Mouse (Mus musculus) liver, adult 2 months (tissue): Measurements from ENCODE around the gene Gm20388. TPM values are rescaled to one million over a fixed set of nuclear protein-coding genes. Genes with fewer than 3 reads are reported as not detected.

Source experiments
- DNase-seq: peaks from one replicate; pipeline ENCODE4 v3.0.0-alpha.2; 2011; ENCODE audit warnings: low read depth, low spot score; ENCODE audit errors: extremely low read depth
- H3K27ac ChIP-seq: fragments of 200-500 bp; replicated peaks from 2 replicates; pipeline ENCODE4 v1.5.1; 2012; ENCODE audit warnings: low read depth, mild to moderate bottlenecking, control low read depth, inconsistent platforms, low read length; ENCODE audit not compliant: insufficient read depth
- H3K27me3 ChIP-seq: fragments of 200-500 bp; 2 replicates; pipeline ENCODE4 v1.6.1; 2012; ENCODE audit warnings: mild to moderate bottlenecking, moderate library complexity, low read length, inconsistent platforms; ENCODE audit not compliant: control insufficient read depth, insufficient read depth
- H3K36me3 ChIP-seq: fragments of 200-500 bp; 2 replicates; pipeline ENCODE4 v1.6.1; 2012; ENCODE audit warnings: low read length, inconsistent platforms; ENCODE audit not compliant: control insufficient read depth, insufficient read depth
- H3K4me1 ChIP-seq: fragments of 200-500 bp; 2 replicates; pipeline ENCODE4 v1.6.1; 2011; ENCODE audit warnings: low read length; ENCODE audit not compliant: control insufficient read depth, insufficient read depth
- H3K4me3 ChIP-seq: fragments of 200-500 bp; 2 replicates; pipeline ENCODE4 v1.5.1; 2011; ENCODE audit warnings: low read depth, mild to moderate bottlenecking, control low read depth, low read length, moderate library complexity; ENCODE audit not compliant: insufficient read depth
- H3K79me2 ChIP-seq: fragments of 200-500 bp; 2 replicates; pipeline ENCODE4 v1.6.1; 2012; ENCODE audit warnings: inconsistent platforms, mild to moderate bottlenecking, low read length, moderate library complexity; ENCODE audit not compliant: control insufficient read depth, insufficient read depth
- H3K9ac ChIP-seq: fragments of 200-500 bp; 2 replicates; pipeline ENCODE4 v1.6.1; 2012; ENCODE audit warnings: low read depth, mild to moderate bottlenecking, control low read depth, inconsistent platforms, low read length
- CTCF ChIP-seq: fragments of 200-500 bp; IDR thresholded peaks from 2 replicates; pipeline ENCODE4 v1.5.1; 2011; ENCODE audit warnings: low read depth, low read length, control low read depth
- POLR2A ChIP-seq: fragments of 200-500 bp; IDR thresholded peaks from 2 replicates; pipeline ENCODE4 v1.6.1; 2011; ENCODE audit warnings: low read length, control low read depth; ENCODE audit not compliant: insufficient read depth; ENCODE audit errors: extremely low read depth
- WGBS: fragments of 180-500 bp; shearing (Covaris S2); methylation state at CpG from one replicate; pipeline ENCODE4 v1.1.7; 2018; 5-methylcytosine and 5-hydroxymethylcytosine counted together
- polyA plus RNA-seq: library from polyadenylated mRNA; depleted of rRNA; stranded (reverse); fragments of >200 nt; gene quantifications from 2 replicates; pipeline ENCODE4 v1.2.3, GENCODE M21; 2012
- total RNA-seq: library from RNA; depleted of rRNA; stranded (reverse); fragments of >200 nt; gene quantifications from 2 replicates; pipeline ENCODE4 v1.2.3, GENCODE M21; 2014

Gene Gm20388
- total and polyA plus RNA-seq, 2 experiments = 6.4 to 19.9 TPM

GRCm38 (mm10) chr8:121071454-121071853 is 1160.8 kb downstream of the Gm20388 start:
- 8% methylated on average over 12 of the region's 12 CpGs for WGBS
- H3K27me3 ChIP-seq = peaks cover 22% of the 10 kb centered on the region
- H3K79me2 ChIP-seq = no peaks in the 10 kb centered on the region
- H3K9ac ChIP-seq = 0 out of 2 replicates have a peak overlapping the region, but pooled peaks have one; percentile 11
- H3K4me3 ChIP-seq = no peak overlapping the region
- H3K27ac ChIP-seq = peak overlapping the region; percentile 55; the same call in 1 of the 2 replicates
- H3K4me1 ChIP-seq = no peaks in the 10 kb centered on the region
- no peak for DNase-seq
- no peaks in the 10 kb centered on the region for H3K36me3 ChIP-seq
- no peak for TF ChIP-seq POLR2A
- peak; percentile 14; the same call in 1 of the 2 replicates for TF ChIP-seq CTCF

- WGBS = 21% methylated on average over 11 of the region's 11 CpGs
Observed at GRCm38 (mm10) chr8:121072406-121073130, 1161.9 kb downstream of the Gm20388 start.

DNA sequence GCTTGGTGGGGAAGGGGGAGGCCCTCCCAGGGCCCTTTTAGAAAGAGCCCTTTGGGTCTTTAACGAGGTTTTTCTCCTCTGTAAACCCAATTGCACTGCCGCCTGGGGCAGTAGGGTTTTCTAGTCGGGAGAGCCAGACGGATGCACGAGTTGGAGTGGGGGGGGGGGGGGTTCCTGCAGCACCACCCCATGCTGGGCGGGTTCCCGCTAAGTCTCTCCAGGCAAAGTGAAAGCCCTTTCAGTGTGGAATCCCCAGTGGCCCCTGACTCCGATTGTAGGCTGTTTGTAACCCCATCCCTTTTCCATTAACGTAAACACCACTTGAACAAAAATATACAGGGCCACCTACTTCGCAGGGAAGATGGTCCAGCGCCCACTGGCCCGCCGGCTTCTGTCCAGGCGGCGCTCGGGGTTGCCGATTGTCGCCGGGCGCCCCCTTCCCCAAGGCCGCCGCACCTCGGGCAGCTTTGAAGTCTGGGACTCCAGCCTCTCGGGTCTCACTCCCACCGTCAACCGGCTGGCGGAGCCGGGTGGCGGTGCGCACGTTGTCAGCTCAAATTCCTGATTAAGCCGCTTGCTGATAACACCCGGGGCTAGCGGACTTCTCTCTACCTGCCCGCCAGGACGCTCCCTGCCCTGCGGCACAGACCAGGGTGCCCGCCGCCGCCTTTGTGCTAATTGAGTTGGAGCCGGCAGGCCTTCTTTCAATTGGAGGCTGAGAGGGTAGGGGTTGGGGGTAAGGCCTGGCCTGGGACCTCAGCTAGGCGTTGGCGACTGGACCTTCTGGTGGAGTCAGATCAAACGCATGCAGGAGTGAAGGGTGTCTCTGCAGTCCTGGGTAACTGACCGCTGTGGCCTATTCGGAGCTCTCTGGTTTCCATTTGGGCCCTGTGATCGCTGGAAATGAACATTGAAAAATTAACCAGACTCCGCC is 1162.8 kb downstream of the Gm20388 start:
- whole genome bisulfite sequencing = 4% methylated on average over 48 of the region's 48 CpGs
- Histone ChIP-seq H3K9ac (peak overlapping the region; percentile 29; the same call in 1 of the 2 replicates), H3K4me3 (no peak overlapping the region), H3K27me3 (peaks cover 22% of the 10 kb centered on the region), H3K27ac (no peak overlapping the region), H3K36me3 (no peaks in the 10 kb centered on the region), H3K4me1 (no peaks in the 10 kb centered on the region), H3K79me2 (no peaks in the 10 kb centered on the region)
- DNase-seq = no peak
- TF ChIP-seq CTCF (no peak), POLR2A (no peak)

More at GRCm38 (mm10) chr8:121072406-121073130, 1161.9 kb downstream of the Gm20388 start:
- Histone ChIP-seq H3K36me3 (no peaks in the 10 kb centered on the region), H3K27me3 (peaks cover 22% of the 10 kb centered on the region), H3K4me3 (no peak overlapping the region), H3K4me1 (no peaks in the 10 kb centered on the region), H3K9ac (no peak overlapping the region), H3K27ac (no peak overlapping the region), H3K79me2 (no peaks in the 10 kb centered on the region)
- DNase-seq = no peak
- TF ChIP-seq CTCF (no peak), POLR2A (no peak)

- H3K4me1 ChIP-seq = no peaks in the 10 kb centered on the region
- H3K36me3 ChIP-seq = no peaks in the 10 kb centered on the region
- H3K79me2 ChIP-seq = no peaks in the 10 kb centered on the region
- peaks cover 22% of the 10 kb centered on the region for H3K27me3 ChIP-seq
- DNase-seq = no peak
- TF ChIP-seq CTCF (no peak), POLR2A (no peak)
- WGBS = 11% methylated on average over 15 of the region's 15 CpGs
- no peak overlapping the region for H3K4me3 ChIP-seq
- no peak overlapping the region for H3K27ac ChIP-seq
- H3K9ac ChIP-seq = no peak overlapping the region
Observed at GRCm38 (mm10) chr8:121074108-121074847, 1163.6 kb downstream of the Gm20388 start.

GRCm38 (mm10) chr8:121074848-121075145 is 1164.2 kb downstream of the Gm20388 start:
- no peak for TF ChIP-seq POLR2A
- TF ChIP-seq CTCF = no peak
- Histone ChIP-seq H3K79me2 (no peaks in the 10 kb centered on the region), H3K36me3 (no peaks in the 10 kb centered on the region), H3K27ac (no peak overlapping the region), H3K4me1 (no peaks in the 10 kb centered on the region), H3K9ac (no peak overlapping the region), H3K4me3 (no peak overlapping the region), H3K27me3 (peaks cover 22% of the 10 kb centered on the region)
- 4% methylated on average over 10 of the region's 10 CpGs for WGBS
- DNase-seq = no peak
